Mouse (Mus musculus) embryonic facial prominence, embryonic 14.5 days (tissue): ENCODE data around the gene Ccdc84. TPM values are rescaled to one million over a fixed set of nuclear protein-coding genes. Genes with fewer than 3 reads are reported as not detected.

Source experiments
- ATAC-seq: fragments of 200-750 bp; cut with Nextera tagmentation; 2 replicates; pipeline ENCODE4 v1.8.0; 2017; ENCODE audit warnings: low read depth, moderate number of reproducible peaks, moderate TSS enrichment
- DNase-seq: peaks from one replicate; pipeline ENCODE4 v3.0.0-alpha.2; 2015; ENCODE audit warnings: low spot score
- H3K27ac ChIP-seq: fragments of 300-500 bp; sonication (generic); replicated peaks from 2 replicates; pipeline ENCODE4 v1.5.1; 2014; ENCODE audit warnings: low read depth, mild to moderate bottlenecking, low read length, moderate library complexity
- H3K27me3 ChIP-seq: fragments of 300-500 bp; sonication (generic); replicated peaks from 2 replicates; pipeline ENCODE4 v1.6.1; 2014; ENCODE audit warnings: low read length; ENCODE audit not compliant: control insufficient read depth, insufficient read depth
- H3K36me3 ChIP-seq: fragments of 300-500 bp; sonication (generic); 2 replicates; pipeline ENCODE4 v1.6.1; 2014; ENCODE audit warnings: low read length, mixed read lengths; ENCODE audit not compliant: control insufficient read depth, insufficient read depth
- H3K4me1 ChIP-seq: fragments of 300-500 bp; sonication (generic); 2 replicates; pipeline ENCODE4 v1.6.1; 2014; ENCODE audit warnings: antibody characterized with exemption, low read length; ENCODE audit not compliant: control insufficient read depth, insufficient read depth
- H3K4me2 ChIP-seq: fragments of 300-500 bp; sonication (generic); 2 replicates; pipeline ENCODE4 v1.6.1; 2014; ENCODE audit warnings: low read depth, mild to moderate bottlenecking, low read length, moderate library complexity, mixed read lengths
- H3K4me3 ChIP-seq: fragments of 300-500 bp; sonication (generic); 2 replicates; pipeline ENCODE4 v1.5.1; 2014; ENCODE audit warnings: low read depth, mild to moderate bottlenecking, low read length
- H3K9ac ChIP-seq: fragments of 300-500 bp; sonication (generic); 2 replicates; pipeline ENCODE4 v1.6.1; 2014; ENCODE audit warnings: low read depth, mild to moderate bottlenecking, low read length, moderate library complexity, mixed read lengths
- H3K9me3 ChIP-seq: fragments of 300-500 bp; sonication (generic); 2 replicates; pipeline ENCODE4 v1.6.1; 2016; ENCODE audit warnings: low read length; ENCODE audit not compliant: control insufficient read depth
- WGBS: fragments of 180-500 bp; shearing (Covaris S2); extraction: QIAGEN DNeasy Blood & Tissue Kit; methylation state at CpG from one replicate; pipeline ENCODE4 v1.1.7; 2014; 5-methylcytosine and 5-hydroxymethylcytosine counted together
- polyA plus RNA-seq: library from polyadenylated mRNA; unstranded; fragments of >200 nt; fragmentation: Nextera tagmentation; extraction: Ambion mirVana; gene quantifications from 2 replicates; pipeline ENCODE4 v1.2.1, GENCODE M21; 2014

The Ccdc84 gene
- polyA plus RNA-seq, 1 experiment from 2014 or later = 19.4 TPM

- Histone ChIP-seq H3K4me3 (no peak overlapping the region), H3K27ac (no peak overlapping the region), H3K36me3 (peaks cover 51% of the 10 kb centered on the region), H3K4me2 (no peak overlapping the region), H3K9me3 (no peaks in the 10 kb centered on the region), H3K9ac (no peak overlapping the region), H3K27me3 (no peaks in the 10 kb centered on the region), H3K4me1 (peaks cover 11% of the 10 kb centered on the region; the same call in 1 of the 2 replicates)
- DNase-seq (no peak), ATAC-seq (no peak)
- 98% methylated on average over 6 of the region's 6 CpGs for WGBS
Observed at GRCm38 (mm10) chr9:44399795-44400114, 18.6 kb downstream of the Ccdc84 start.

GRCm38 (mm10) chr9:44399114-44399794, 19.1 kb downstream of the Ccdc84 start:
- no peak for DNase-seq
- Histone ChIP-seq H3K27me3 (no peaks in the 10 kb centered on the region), H3K9me3 (no peaks in the 10 kb centered on the region), H3K4me1 (peaks cover 11% of the 10 kb centered on the region; the same call in 1 of the 2 replicates), H3K27ac (no peak overlapping the region), H3K4me3 (no peak overlapping the region), H3K9ac (no peak overlapping the region), H3K36me3 (peaks cover 46% of the 10 kb centered on the region), H3K4me2 (no peak overlapping the region)
- WGBS = 78% methylated on average over 13 of the region's 13 CpGs
- ATAC-seq = no peak

- no peak for DNase-seq
Observed at GRCm38 (mm10) chr9:44398551-44398950, 19.8 kb downstream of the Ccdc84 start.

GRCm38 (mm10) chr9:44398087-44398486, 20.3 kb downstream of the Ccdc84 start:
- H3K27ac ChIP-seq = no peak overlapping the region
- H3K4me2 ChIP-seq = peak overlapping the region; percentile 96
- DNase-seq = no peak
- H3K9me3 ChIP-seq = no peaks in the 10 kb centered on the region
- H3K9ac ChIP-seq = peak overlapping the region; percentile 75; the same call in 1 of the 2 replicates
- no peak for ATAC-seq
- H3K4me1 ChIP-seq = peaks cover 11% of the 10 kb centered on the region; the same call in 1 of the 2 replicates
- peaks cover 34% of the 10 kb centered on the region for H3K36me3 ChIP-seq
- H3K27me3 ChIP-seq = no peaks in the 10 kb centered on the region
- H3K4me3 ChIP-seq = peak overlapping the region; percentile 74; the same call in 1 of the 2 replicates
- WGBS = 30% methylated on average over 4 of the region's 4 CpGs

More at GRCm38 (mm10) chr9:44398551-44398950, 19.8 kb downstream of the Ccdc84 start:
- H3K27ac ChIP-seq = no peak overlapping the region
- WGBS = 83% methylated on average over 9 of the region's 9 CpGs
- H3K36me3 ChIP-seq = peaks cover 39% of the 10 kb centered on the region
- no peaks in the 10 kb centered on the region for H3K9me3 ChIP-seq
- H3K27me3 ChIP-seq = no peaks in the 10 kb centered on the region
- no peak for ATAC-seq
- H3K9ac ChIP-seq = peak overlapping the region; percentile 75; the same call in 1 of the 2 replicates
- no peak overlapping the region for H3K4me3 ChIP-seq
- H3K4me1 ChIP-seq = peaks cover 11% of the 10 kb centered on the region; the same call in 1 of the 2 replicates
- H3K4me2 ChIP-seq = peak overlapping the region; percentile 96; the same call in 1 of the 2 replicates

GRCm38 (mm10) chr9:44396684-44397411, 21.5 kb downstream of the Ccdc84 start, which contains the start of gene Slc37a4:
Slc37a4 (plus strand) TSS chr9:44396852.
- Histone ChIP-seq H3K27me3 (no peaks in the 10 kb centered on the region), H3K27ac (peak within 1 kb of the TSS; percentile 67; the same call in 1 of the 2 replicates), H3K9me3 (no peaks in the 10 kb centered on the region), H3K36me3 (peaks cover 26% of the 10 kb centered on the region), H3K4me3 (peak within 1 kb of the TSS; percentile 74), H3K4me1 (peaks cover 11% of the 10 kb centered on the region; the same call in 1 of the 2 replicates), H3K9ac (peak within 1 kb of the TSS; percentile 75), H3K4me2 (peak within 1 kb of the TSS; percentile 96)
- DNase-seq (peak; percentile 98), ATAC-seq (peak; percentile 99)
- under 1% methylated on average over 26 of the region's 43 CpGs for WGBS

- Histone ChIP-seq H3K9ac (no peak overlapping the region), H3K36me3 (peaks cover 54% of the 10 kb centered on the region), H3K27me3 (no peaks in the 10 kb centered on the region), H3K9me3 (no peaks in the 10 kb centered on the region), H3K4me1 (no peaks in the 10 kb centered on the region), H3K4me2 (no peak overlapping the region), H3K27ac (no peak overlapping the region), H3K4me3 (no peak overlapping the region)
- ATAC-seq (no peak), DNase-seq (peak; percentile 57)
- WGBS = 36% methylated on average over 4 of the region's 4 CpGs
Observed at GRCm38 (mm10) chr9:44391466-44391865, 26.9 kb downstream of the Ccdc84 start.

GRCm38 (mm10) chr9:44389273-44389672, 29.1 kb downstream of the Ccdc84 start:
- Histone ChIP-seq H3K36me3 (peaks cover 76% of the 10 kb centered on the region), H3K4me1 (no peaks in the 10 kb centered on the region), H3K27ac (no peak overlapping the region), H3K9me3 (no peaks in the 10 kb centered on the region), H3K4me2 (no peak overlapping the region), H3K4me3 (no peak overlapping the region), H3K9ac (no peak overlapping the region), H3K27me3 (no peaks in the 10 kb centered on the region)
- WGBS = 65% methylated on average over 8 of the region's 8 CpGs
- no peak for DNase-seq
- no peak for ATAC-seq

- H3K4me2 ChIP-seq = no peak overlapping the region
- 70% methylated on average over 3 of the region's 3 CpGs for WGBS
Observed at GRCm38 (mm10) chr9:44387221-44387620, 31.1 kb downstream of the Ccdc84 start.

More at GRCm38 (mm10) chr9:44387221-44387620, 31.1 kb downstream of the Ccdc84 start:
- H3K4me1 ChIP-seq = no peaks in the 10 kb centered on the region
- no peak for ATAC-seq
- peaks cover 94% of the 10 kb centered on the region for H3K36me3 ChIP-seq
- no peaks in the 10 kb centered on the region for H3K27me3 ChIP-seq
- no peak for DNase-seq
- no peaks in the 10 kb centered on the region for H3K9me3 ChIP-seq
- H3K4me3 ChIP-seq = no peak overlapping the region
- no peak overlapping the region for H3K27ac ChIP-seq
- H3K9ac ChIP-seq = no peak overlapping the region
